Mouse (Mus musculus) thymus, adult 2 months (tissue): Measurements from ENCODE around the gene Rbbp6.

ENCODE experiments used
- CTCF ChIP-seq: fragments of 200-500 bp; IDR thresholded peaks from 2 replicates; pipeline ENCODE4 v1.5.1; 2012; ENCODE audit warnings: mild to moderate bottlenecking, control low read depth, low read length, moderate library complexity, borderline replicate concordance; ENCODE audit not compliant: control insufficient read depth, poor library complexity, insufficient read depth; ENCODE audit errors: extremely low read depth
- POLR2A ChIP-seq: fragments of 200-500 bp; IDR thresholded peaks from 2 replicates; pipeline ENCODE4 v1.6.1; 2012; ENCODE audit warnings: mild to moderate bottlenecking, low read length, control low read depth, moderate library complexity; ENCODE audit not compliant: control insufficient read depth, poor library complexity, insufficient read depth; ENCODE audit errors: extremely low read depth

- TF ChIP-seq CTCF: no peak
- no peak for TF ChIP-seq POLR2A
Observed at GRCm38 (mm10) chr7:122924256-122924655, 41.2 kb upstream of the Rbbp6 start.
